Mouse (Mus musculus): ENCODE data around the gene Lrriq1.

The Lrriq1 gene

DNA sequence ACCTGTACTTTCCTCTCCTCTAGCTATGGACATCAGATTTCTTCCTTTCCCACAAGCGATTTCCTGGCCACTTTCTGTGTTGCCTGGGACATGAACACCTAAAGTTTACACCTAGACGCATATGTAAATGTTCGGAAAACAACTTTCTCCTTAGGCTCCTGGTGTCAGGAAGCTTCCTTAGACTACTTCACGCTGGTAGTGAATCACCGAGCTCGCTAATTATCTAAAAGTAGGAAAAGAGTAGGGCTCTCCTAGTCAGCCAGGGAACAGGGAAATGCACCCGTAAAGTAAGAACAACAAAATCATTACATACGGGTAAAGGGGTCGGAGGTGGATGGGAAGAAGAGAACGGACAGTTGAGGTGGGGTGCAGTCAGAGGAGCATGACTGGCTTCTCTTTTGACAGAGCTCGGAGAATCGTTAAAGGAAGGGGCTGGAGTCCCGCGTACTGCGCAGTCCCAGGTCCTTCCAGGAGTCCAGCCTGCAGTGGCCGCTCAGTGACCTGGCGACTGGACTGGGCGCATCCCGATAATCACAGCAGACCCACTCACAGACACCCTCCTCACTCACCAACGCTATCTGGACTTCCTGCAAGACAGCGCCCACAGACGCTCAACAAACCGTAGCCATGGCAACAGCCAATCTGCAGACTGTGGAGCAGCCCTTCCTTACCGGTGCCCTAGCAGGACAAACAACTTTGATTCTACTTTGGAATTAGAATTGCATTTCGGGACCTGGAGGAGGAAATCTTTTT, at the start of gene Lrriq1:
Gene Lrriq1 (minus strand): TSS at position 616 of the 753 bp plus-strand sequence.
- no peak for DNase-seq (ENCODE audit: low read depth, low spot score)

GRCm38 (mm10) chr10:103253842-103254803, 18.0 kb upstream of the Lrriq1 start:
- peak; percentile 34 for DNase-seq (ENCODE audit: low read depth, low spot score)

DNA sequence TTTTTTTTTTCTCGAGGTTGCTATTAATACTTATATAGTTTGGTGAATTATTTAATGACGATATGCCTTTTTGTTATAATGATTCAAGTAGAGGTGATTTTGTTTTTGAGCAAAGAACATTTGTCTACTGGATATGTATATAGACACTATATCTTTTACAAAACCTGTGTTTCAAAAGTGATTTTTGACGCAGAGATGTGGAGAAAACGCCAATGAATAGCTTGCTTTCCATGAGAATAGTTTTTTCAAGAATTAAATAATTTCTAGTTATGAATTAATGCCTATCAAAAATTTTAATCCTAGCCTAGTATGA, 294 bp upstream of the Lrriq1 start:
- no peak for DNase-seq (ENCODE audit: low read depth, low spot score)

GRCm38 (mm10) chr10:103226646-103227045, 9.5 kb downstream of the Lrriq1 start:
- no peak for DNase-seq (ENCODE audit: low read depth, low spot score)

- peak; percentile 59 for DNase-seq (ENCODE audit: low read depth, low spot score)
Measured at GRCm38 (mm10) chr10:103194655-103195328, 41.3 kb downstream of the Lrriq1 start.

GRCm38 (mm10) chr10:103145769-103146379, 90.2 kb downstream of the Lrriq1 start:
- no peak for DNase-seq (ENCODE audit: low read depth, low spot score)

DNA sequence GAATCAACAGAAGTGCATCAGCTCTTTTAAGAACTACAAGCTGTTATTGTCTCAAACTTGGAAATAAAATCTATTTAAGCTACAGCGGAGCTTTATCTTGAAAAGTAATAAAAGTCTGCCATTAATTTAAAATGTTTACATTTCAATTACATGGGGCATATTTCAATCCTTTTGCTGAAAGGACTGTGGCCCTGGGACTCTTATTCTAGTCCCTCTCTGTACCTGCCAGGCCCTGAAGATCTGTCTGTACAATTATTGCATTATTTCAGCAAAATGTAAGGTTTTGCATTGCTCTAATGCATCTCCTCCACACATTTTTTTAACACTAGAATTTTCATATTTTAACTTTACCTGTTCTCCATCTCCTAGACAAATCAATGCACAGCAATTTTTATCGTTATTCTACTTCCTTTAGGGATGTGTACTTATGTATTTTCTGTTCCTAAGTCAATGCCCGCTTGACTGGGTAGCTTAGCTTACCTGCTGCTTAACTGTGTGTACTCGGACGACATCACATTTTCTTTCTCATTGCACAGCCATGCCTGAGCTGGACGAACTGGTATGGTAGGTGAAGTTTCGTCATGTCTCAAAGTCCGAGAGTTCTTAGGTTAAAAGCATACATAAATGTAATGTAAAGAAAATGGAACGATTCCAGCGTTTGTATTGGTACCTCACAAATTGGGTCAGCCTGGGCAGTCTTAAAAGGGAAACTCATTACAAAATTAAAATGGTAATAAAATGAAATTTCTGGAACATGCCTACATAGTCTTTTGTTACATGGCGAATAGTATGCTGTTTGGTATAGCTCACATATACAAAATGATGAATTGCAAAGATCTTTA, 91.0 kb downstream of the Lrriq1 start:
- DNase-seq (ENCODE audit: low read depth, low spot score) = no peak

DNA sequence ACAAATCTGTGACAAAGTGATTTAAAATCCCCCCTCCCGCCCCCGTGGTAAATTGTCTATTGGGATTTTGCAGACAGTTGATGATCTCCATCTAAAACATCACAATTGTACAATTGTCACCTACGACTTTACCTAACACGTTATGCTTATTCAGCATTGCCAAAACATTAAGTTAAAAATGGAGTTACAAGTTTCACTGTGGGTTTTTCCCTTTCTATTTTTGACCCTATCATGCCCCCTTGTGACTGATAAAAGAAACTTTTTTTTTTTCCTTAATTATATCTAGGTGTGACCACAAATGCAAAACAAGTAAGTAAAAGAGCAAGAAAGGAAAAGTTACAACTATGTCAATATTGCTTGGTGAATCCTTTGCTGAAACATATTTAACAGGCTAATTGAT, 93.6 kb downstream of the Lrriq1 start:
- peak; percentile 2 for DNase-seq (ENCODE audit: low read depth, low spot score)

- peak; percentile 16 for DNase-seq (ENCODE audit: low read depth, low spot score)
Measured at GRCm38 (mm10) chr10:103141532-103141931, 94.6 kb downstream of the Lrriq1 start.

DNA sequence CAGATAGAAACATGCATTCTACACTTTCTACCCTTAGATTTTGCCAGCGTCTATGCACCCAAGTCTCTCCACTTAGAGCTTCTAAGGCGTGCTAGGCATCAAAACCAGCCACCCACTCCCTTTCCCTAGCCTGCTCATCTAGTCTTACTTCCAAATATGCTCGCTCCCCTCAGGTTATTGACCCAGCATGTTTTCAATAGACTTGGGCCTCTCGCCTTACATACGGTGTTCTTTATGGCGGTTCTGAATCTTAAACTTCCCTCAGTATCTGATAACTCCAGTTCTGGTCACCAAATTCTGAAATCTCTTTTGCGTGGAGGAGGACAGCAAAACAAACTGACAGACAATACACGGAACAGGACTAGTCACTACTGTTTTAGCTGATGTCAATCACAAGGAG, 95.5 kb downstream of the Lrriq1 start:
- DNase-seq (ENCODE audit: low read depth, low spot score) = no peak

- no peak for DNase-seq (ENCODE audit: low read depth, low spot score)
Measured at GRCm38 (mm10) chr10:103114629-103115028, 121.5 kb downstream of the Lrriq1 start.

GRCm38 (mm10) chr10:103108090-103108489, 128.0 kb downstream of the Lrriq1 start:
- peak; percentile 9 for DNase-seq (ENCODE audit: low read depth, low spot score)

DNA sequence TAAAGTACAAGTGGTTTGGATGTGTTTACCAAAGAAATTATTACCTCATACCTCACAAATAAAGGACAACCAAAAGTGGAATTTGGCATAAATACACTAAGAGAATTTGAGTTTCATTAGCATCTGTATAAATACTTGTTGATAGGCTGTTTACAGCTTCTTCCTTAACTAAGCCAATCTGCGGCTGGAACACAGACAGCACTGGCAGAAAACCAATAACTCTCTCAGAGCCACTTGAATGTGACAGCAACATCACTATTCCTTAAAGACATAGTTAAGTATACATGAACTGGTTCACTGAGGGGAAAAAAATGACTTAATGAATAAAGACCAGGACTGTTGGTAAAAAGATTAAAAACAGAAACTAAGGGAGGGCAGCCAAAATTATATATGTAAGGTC, 150.0 kb downstream of the Lrriq1 start:
- DNase-seq (ENCODE audit: low read depth, low spot score) = no peak

- no peak for DNase-seq (ENCODE audit: low read depth, low spot score)
Measured at GRCm38 (mm10) chr10:103049593-103049992, 186.5 kb downstream of the Lrriq1 start.

DNA sequence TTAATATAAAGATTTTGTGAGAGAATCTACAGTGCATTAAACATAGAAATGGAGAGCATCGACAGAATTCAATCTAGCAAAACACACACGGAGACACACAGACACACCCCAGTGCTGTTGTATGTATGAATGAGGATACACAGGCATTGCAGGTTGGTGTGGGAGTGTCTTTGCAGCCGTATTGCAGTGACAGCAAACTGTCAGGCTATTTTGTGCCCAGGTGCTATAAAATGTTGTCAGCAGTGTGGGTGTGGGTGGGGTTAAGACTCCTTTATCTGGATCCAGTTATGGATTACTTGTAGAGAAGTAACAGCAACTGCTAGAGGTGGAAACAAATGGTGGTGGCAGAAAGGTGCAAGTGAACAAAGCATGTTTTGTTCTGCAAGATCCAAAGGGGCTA, 189.5 kb downstream of the Lrriq1 start:
- DNase-seq (ENCODE audit: low read depth, low spot score) = no peak

- DNase-seq (ENCODE audit: low read depth, low spot score) = no peak
Measured at GRCm38 (mm10) chr10:103045019-103045418, 191.1 kb downstream of the Lrriq1 start.

DNA sequence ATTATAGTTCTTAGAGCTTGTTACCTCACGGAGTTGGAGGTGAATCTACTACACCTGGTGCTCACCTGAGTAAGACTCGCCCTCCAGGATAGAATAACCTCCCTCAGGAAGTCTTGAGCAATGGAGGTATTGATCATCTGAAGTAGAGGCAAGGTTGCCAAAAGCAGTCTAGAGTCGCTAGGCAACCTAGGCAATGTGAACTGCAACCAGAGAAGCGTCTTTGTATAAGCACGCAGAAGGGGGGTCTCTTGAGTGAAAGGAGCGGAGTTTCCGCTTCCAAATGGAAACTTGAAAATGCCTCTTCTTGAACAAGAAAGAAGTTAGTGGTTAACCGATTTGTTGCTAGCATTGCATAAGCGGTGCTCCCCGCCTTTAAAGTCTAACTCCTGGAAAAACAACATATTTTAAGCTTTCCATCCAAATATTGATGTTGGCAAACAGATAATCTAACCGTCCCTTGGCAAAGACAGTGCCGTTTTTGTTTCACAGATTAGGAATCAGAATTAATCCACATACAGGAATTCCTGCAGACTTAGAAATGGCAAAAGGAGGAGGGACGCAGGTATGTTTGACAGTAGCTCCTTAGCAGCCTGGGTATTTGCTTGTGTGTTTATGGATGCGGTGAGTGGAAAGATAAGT, 201.0 kb downstream of the Lrriq1 start:
- no peak for DNase-seq (ENCODE audit: low read depth, low spot score)

DNA sequence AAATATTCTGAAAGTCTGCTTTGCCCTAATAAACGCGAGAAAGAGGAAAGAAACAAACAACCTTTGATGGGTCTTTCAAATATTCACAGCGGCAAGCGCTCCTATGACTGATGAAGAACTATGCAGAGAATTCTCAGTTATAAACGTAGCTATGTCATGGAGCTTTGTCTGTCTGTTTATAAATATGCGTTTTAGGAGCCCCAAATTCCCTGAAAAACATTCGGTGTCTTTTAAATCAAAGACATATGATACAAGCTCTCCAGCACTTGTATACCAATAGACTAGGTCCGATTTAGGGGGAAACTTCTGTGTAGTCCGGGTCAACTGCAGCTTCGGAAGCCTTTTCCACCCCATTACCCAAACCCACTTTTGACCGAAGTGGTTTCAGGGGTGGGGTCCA, 205.2 kb downstream of the Lrriq1 start:
- no peak for DNase-seq (ENCODE audit: low read depth, low spot score)

GRCm38 (mm10) chr10:103029730-103030490, 206.2 kb downstream of the Lrriq1 start, which contains the start of gene Alx1:
Alx1 (minus strand) TSS chr10:103030215.
- DNase-seq (ENCODE audit: low read depth, low spot score) = no peak

Data from 3T3-L1 (cell line).